Mouse (Mus musculus): ENCODE measurements around the gene Ahnak2. TPM values are rescaled to one million over a fixed set of nuclear protein-coding genes. Genes with fewer than 3 reads are reported as not detected.
"Not testable (repeated sequence)": the region's sequence is repeated elsewhere in the genome, so short reads cannot be mapped to it uniquely, and the experiment has no call there.

Gene Ahnak2
- total RNA-seq, 1 experiment from 2014 or later: 0.45 TPM

DNA sequence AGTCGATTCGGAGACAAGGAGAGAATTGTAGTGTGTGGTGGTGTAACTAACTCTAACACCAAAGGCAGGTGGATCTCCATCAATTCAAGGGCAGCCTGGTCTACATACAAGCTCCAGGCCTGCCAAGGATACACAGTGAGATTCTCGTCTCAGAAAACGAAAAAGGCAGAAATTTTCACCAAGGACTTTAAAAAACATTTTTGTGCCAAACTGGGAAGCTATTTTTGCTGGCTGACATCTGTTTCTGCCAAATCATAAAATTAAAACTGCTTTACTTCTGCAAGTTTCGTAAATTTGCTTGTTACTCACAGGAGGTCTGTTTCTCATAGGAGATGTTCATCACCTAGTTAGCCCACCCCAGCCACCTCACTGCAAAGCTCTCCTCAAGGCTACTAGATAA lies 23.4 kb upstream of the Ahnak2 start:
- no peak for ATAC-seq (replicated peaks in 1 of 2; ENCODE audit: insufficient read depth in 1 of 2, low FRiP score in 2 of 2, low TSS enrichment in 1 of 2, low read depth in 1 of 2, poor library complexity in 2 of 2, severe bottlenecking in 2 of 2)

DNA sequence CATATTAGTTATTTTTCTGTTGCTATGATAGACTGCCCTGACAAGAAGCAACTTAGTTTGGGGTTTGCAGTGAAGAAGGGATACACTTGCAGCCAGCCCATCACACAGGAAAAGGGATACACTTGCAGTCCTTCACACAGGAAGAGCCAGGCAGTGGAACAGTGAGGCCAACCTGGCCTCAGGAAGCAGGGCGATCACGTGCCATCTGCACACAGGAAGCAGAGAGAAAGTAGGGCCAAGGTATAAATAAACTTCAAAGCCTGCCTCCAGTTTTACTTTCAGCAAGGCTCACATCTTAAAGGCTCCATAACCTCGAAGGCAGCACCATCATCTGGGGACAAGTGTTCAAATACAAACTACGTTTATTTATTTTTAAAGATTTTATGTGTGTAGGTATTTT lies 20.8 kb upstream of the Ahnak2 start:
- peak; percentile 43 to 61 for ATAC-seq (replicated peaks in 1 of 2; ENCODE audit: insufficient read depth in 1 of 2, low FRiP score in 2 of 2, low TSS enrichment in 1 of 2, low read depth in 1 of 2, poor library complexity in 2 of 2, severe bottlenecking in 2 of 2)

DNA sequence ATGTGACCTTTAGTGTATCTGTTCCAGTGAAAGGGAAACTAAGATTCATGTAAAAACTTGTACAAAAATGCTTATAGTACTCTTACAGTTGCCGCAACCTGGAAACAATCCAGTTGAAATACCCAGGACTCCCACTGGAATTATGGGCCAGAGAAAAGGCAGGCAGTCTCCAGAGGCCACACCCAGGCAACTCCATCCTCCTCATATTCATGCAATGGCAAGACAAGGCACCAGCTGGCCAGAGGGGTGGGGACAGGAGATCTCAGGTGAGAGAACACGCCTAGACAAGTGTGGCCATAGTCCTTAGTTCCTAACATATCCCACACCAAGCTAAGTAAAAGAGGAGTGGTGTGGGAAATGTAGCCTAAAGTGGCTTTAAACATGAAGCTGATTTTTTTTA lies 20.2 kb upstream of the Ahnak2 start:
- no peak for ATAC-seq (replicated peaks in 1 of 2; ENCODE audit: insufficient read depth in 1 of 2, low FRiP score in 2 of 2, low TSS enrichment in 1 of 2, low read depth in 1 of 2, poor library complexity in 2 of 2, severe bottlenecking in 2 of 2)

DNA sequence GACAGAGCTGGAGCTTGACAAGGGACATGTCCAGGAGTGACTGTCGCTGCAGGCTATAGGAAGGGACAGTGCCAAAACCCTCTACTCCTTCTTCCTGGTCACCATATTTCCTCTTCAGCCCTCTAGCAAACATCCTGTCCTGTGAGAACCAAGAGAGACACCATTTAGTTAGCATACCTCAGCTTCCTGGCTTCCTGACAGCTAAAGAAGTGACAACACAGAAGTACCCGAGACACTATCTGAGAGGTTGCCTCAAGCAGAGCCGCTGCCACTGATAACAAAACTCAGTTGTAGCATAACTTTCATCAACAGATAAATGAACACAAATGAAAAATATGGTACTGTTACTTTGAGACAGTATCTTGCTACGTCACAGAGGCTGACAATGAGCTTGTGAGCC lies 19.5 kb upstream of the Ahnak2 start:
- ATAC-seq (replicated peaks in 1 of 2; ENCODE audit: insufficient read depth in 1 of 2, low FRiP score in 2 of 2, low TSS enrichment in 1 of 2, low read depth in 1 of 2, poor library complexity in 2 of 2, severe bottlenecking in 2 of 2): no peak

DNA sequence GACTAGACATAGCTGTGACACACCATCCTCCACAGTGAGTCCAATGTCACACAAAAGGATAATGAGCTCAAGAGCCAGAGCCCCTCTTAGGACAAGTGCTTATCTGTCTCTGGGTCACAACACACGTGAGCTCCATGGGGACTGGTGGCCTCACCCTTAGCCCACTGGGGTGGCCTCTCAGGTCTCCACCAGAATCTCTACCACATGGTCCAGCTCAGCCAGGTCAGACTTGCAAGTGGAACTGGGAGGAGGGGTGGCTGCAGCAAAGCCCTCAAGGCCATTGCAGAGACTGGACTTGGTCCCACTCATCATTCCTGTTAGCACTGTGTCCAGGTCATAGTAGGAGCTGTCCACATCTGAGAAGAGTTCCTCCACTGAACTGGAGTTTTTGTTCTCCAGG lies 18.8 kb upstream of the Ahnak2 start:
- ATAC-seq (replicated peaks in 1 of 2; ENCODE audit: insufficient read depth in 1 of 2, low FRiP score in 2 of 2, low TSS enrichment in 1 of 2, low read depth in 1 of 2, poor library complexity in 2 of 2, severe bottlenecking in 2 of 2): no peak

DNA sequence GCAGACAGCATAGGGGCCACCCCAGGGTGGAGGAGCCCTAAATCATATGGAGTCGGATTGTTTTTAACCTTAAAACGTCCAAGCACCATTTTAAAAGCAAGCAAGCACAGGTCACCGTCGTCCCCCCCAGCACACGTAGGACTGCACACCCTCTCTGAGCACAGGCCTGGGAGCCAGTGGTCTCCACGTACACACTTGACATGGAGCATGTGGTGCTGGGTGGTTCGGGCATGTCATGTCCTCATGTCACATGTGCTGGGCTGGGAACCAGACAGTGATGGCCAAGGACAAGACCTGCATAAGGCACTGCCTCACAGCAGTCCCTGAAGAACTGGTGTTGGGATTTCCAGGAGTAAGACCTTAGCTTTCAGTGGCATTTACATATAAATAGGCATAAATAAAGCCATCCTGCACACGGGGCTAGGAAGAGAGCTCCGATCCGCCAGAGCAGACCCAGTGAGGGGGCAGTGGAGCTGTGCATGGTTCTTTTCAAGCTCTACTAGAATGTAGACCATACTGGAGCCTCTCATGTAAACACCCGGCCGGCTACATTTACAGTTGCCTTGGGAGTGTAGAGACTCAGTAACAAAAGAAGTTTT lies 18.0 kb upstream of the Ahnak2 start:
- ATAC-seq (replicated peaks in 1 of 2; ENCODE audit: insufficient read depth in 1 of 2, low FRiP score in 2 of 2, low TSS enrichment in 1 of 2, low read depth in 1 of 2, poor library complexity in 2 of 2, severe bottlenecking in 2 of 2): no peak

DNA sequence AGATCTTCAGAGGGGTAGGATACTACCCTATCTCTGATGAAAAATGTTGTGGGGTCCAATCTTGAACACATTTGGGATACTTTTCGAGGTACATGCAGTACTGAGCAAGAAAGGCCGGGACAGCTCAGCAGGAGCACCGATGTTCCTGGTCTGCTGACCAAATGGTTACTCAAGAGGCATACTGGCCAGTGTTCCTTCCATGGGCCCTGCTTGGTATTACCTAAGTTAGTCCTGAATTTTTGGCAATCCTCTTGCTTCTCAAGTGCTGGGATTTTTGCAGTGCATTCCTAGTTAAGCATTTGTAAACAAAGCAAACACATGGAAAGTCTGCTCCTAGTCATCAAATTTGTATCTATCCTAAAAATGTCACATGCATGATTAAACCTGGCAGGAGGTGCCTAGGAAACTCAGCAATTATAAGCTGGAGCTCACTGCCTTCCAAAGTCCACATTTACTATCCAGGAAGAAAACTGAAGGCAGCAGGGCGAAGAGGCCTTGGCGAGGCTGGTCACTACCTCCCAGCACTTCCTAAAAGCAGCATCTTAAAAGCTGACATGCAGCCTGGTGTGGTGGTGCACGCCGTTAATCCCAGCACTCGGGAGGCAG lies 16.7 kb upstream of the Ahnak2 start:
- no peak for ATAC-seq (replicated peaks in 1 of 2; ENCODE audit: insufficient read depth in 1 of 2, low FRiP score in 2 of 2, low TSS enrichment in 1 of 2, low read depth in 1 of 2, poor library complexity in 2 of 2, severe bottlenecking in 2 of 2)

DNA sequence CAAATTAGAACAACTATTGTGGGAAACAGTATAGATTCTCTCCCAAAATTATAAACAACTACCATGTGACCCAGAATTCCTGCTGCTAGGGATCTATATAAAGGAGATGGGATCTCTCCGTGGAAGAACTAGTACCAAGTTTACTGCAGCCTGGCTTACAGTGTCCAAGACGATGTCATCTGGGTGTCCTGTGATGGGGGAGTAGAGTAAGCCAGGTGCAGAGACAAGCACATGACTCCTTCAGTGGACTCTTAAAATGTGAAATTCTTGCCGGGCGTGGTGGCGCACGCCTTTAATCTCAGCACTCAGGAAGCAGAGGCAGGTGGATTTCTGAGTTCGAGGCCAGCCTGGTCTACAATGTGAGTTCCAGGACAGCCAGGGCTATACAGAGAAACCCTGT lies 14.4 kb upstream of the Ahnak2 start:
- ATAC-seq (replicated peaks in 1 of 2; ENCODE audit: insufficient read depth in 1 of 2, low FRiP score in 2 of 2, low TSS enrichment in 1 of 2, low read depth in 1 of 2, poor library complexity in 2 of 2, severe bottlenecking in 2 of 2): not testable (repeated sequence)

DNA sequence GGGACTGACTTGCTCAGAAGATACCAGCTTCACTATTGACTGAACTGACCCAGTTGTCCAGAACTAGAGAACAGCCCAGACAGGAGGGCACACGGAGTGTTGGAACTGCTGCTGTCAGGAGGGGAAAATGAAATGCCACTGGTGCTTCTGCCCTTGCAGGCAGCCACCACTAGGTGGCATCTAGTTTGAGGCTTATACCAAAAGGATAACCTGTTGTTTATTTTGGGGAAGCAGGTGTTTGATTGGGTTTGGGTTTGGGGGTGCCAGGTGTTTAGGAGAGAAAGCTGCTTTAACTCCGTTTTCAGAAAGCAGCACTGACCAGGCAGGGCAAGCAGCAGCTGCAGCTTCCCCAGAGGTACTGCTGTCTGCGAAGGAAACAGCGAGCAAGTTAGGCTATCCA lies 13.8 kb upstream of the Ahnak2 start:
- peak; percentile 49 to 65; a peak in 3 of 4 replicates for ATAC-seq (replicated peaks in 1 of 2; ENCODE audit: insufficient read depth in 1 of 2, low FRiP score in 2 of 2, low TSS enrichment in 1 of 2, low read depth in 1 of 2, poor library complexity in 2 of 2, severe bottlenecking in 2 of 2)

DNA sequence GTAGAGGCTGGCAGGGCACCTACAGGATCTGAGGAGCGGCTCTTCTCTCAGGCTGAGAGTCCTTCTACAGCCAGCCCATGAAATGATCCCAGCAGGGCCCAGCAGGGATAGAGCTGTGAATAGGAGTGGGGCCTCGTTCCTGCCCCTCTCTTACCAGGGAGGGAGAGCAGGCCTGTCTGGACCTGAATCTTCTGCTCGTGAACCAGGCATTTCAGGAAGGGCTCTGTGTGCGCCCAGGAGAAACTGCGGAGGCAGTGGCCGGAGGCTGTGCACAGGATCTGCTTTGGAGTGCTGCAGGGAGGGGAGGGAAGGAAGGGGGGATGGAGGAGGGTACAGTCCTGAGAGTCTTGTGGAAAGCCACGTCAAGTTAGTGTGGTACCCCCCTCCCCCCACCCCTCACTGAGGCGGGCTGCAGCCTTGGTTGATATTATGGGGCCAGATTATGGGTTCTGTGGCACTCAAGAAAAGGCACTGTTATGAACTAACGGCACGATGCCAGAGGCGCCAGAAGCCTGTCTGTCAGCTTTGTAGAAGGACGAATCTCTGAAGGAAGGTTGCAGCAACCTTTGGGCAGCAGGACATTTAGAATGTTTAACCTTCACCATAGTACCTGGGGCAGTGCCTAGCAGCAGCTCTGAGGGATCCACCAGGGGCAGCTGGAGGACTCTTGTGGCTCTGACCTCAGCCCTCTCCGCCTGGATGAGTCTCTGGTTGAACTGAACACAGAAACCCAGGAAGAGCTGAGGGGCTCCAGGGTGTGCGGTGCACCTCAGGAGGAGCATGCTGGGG lies 12.4 kb upstream of the Ahnak2 start:
- no peak for ATAC-seq (replicated peaks in 1 of 2; ENCODE audit: insufficient read depth in 1 of 2, low FRiP score in 2 of 2, low TSS enrichment in 1 of 2, low read depth in 1 of 2, poor library complexity in 2 of 2, severe bottlenecking in 2 of 2)

DNA sequence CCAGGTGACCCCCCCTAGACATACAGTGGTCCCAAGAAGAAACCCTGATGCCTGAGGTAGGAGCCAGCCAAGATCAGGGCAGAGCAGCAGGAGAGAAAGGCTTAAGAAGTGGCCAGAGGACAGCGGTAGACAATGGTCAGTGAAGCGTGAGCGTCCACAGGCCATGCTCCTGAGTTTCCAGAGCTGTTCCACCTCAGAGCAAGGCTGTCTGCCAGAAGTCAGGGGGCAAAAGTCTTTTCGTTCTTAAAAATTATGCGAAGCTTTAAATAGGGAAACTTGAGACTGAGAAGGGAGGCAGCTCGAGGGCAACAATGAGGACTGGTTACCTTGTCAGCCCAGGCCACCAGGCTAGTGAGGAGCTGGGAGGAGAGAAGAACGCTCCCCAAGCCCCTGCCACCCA lies 10.9 kb upstream of the Ahnak2 start:
- ATAC-seq (replicated peaks in 1 of 2; ENCODE audit: insufficient read depth in 1 of 2, low FRiP score in 2 of 2, low TSS enrichment in 1 of 2, low read depth in 1 of 2, poor library complexity in 2 of 2, severe bottlenecking in 2 of 2): no peak

DNA sequence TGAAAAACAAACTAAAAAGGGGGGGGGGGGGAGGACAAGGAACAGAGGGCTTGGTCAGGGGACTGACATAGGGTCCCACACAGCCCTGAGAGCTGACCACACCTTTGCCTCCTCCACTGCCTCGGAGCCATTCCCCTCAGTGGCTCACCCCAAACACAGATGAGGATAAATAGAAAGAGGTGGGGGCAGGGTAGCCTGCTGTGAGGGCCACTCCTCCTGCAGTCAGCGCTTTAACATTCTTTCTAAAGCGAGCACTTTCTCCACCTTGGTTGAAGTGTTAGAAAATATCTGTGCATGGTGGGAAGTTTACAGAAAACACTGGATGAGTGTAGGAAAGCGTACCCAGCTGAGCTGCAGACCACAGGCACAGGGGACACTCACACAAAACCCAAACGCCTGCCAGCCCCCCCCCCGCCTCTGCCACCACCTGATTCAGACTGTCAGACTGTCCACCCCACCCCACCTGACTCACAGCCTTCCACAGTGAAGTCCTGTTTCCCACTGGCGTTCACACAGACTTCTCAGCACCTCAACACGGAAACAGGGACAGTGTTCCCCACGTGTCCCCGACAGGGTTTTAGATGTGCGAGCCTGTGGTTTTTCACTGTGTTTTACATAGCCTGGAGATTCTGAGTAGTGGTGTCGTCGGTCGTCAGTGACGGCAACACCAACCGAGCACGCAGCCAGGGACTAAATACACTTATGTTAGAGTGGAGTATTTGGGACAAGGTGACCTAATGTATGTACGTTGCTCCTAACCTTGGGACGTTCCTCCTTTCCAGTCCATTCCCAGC lies 7.8 kb upstream of the Ahnak2 start:
- ATAC-seq (replicated peaks in 1 of 2; ENCODE audit: insufficient read depth in 1 of 2, low FRiP score in 2 of 2, low TSS enrichment in 1 of 2, low read depth in 1 of 2, poor library complexity in 2 of 2, severe bottlenecking in 2 of 2): no peak

DNA sequence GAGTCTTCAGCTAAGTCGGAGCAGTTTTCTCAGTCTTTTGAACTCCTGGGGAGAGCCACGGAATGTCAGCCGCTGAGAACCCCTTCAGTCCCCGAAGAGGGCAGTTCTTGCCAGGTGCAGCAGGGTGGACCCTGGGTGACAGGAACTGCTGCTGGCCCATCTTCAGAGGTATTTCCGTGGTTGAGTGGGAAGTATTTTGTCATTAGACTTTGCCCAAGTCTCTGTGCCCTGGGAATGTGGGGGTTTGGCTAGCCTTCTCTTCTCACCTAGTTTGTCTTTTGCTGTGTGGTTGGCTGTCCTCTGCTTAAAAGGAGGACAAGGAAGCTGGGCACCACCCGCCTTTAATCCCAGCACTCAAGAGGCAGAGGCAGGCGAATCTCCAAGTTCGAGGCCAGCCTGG lies 7.2 kb upstream of the Ahnak2 start:
- ATAC-seq (replicated peaks in 1 of 2; ENCODE audit: insufficient read depth in 1 of 2, low FRiP score in 2 of 2, low TSS enrichment in 1 of 2, low read depth in 1 of 2, poor library complexity in 2 of 2, severe bottlenecking in 2 of 2): no peak

DNA sequence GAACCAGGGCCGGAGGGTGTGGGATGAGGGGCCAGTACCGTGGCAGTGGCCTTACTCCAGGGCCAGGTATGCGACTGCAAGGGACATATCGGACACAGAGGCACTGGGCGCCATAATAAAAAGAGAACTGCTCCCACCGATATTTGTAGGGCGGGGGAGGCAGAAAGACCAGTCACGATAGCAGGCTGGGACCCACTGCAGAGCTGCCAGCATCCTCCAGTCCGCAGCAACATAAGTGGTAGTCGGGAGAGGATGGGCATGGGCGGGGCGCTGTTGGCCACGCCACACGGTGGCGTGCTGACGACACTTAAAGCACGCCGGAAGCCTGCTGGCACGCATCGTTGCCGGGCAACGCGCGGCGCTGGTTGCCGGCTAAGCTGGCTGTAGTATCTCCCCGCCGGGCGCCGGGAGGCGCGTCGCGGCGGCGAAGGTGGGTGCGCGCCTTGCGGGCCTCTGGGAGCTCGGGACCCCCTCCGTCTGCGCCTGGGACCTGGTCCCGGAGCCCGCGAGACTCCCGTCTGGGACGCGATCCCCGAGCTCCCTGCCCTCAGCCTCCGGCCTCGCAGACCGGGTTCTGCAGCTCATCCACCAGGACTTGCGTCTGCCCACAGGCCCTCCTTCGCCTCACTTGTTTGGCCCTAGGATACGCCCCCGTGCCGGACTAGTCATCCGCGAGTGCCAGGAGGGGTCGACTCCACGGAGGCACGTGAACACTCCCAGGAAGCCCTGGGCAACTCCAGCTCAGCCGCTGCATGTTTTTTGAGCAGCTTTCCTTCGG lies 6.3 kb upstream of the Ahnak2 start, which contains the start of gene Clba1:
Clba1 (plus strand) TSS at position 351 of the 778 bp plus-strand sequence.
- peak; percentile 90 to 91 for ATAC-seq (replicated peaks in 1 of 2; ENCODE audit: insufficient read depth in 1 of 2, low FRiP score in 2 of 2, low TSS enrichment in 1 of 2, low read depth in 1 of 2, poor library complexity in 2 of 2, severe bottlenecking in 2 of 2)

DNA sequence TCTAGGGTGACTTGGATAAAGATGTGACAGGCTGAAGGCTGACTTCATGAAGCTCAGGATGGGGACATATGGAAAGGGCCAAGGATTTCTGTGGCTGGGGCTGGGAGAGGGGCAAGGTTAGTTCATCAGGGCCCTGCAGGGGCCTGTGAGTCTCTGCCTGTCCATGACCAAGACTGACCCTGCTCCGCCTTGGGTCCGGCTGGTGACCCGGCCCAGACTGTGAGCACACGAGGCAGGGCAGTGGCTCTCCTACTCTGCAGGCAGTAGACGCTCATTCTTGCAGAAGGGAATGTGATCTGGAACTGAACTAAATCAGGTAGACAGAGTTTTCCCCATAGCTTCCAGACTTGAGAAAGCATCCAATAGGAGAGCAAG lies 5.7 kb upstream of the Ahnak2 start:
- no peak for ATAC-seq (replicated peaks in 1 of 2; ENCODE audit: insufficient read depth in 1 of 2, low FRiP score in 2 of 2, low TSS enrichment in 1 of 2, low read depth in 1 of 2, poor library complexity in 2 of 2, severe bottlenecking in 2 of 2)

DNA sequence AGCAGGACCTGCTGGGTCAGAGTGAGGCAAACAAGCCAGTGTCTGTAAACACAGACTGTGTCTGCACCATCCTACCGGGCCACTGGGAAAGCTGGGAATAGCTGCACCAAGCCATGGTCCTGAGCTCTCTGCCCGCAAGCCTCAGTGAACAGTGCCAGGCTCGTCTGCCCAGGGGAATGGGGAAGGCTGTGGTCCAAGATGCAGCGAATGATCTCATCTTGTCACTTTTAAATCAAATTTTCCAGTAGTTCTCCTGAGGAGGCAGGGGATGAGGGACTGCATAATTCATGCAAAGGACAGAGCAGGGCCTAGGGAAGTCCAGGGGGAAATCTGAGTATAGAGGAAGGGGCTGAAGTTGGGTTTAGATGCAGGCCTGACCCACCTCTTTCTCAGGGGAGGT lies 5.3 kb upstream of the Ahnak2 start:
- ATAC-seq (replicated peaks in 1 of 2; ENCODE audit: insufficient read depth in 1 of 2, low FRiP score in 2 of 2, low TSS enrichment in 1 of 2, low read depth in 1 of 2, poor library complexity in 2 of 2, severe bottlenecking in 2 of 2): no peak

DNA sequence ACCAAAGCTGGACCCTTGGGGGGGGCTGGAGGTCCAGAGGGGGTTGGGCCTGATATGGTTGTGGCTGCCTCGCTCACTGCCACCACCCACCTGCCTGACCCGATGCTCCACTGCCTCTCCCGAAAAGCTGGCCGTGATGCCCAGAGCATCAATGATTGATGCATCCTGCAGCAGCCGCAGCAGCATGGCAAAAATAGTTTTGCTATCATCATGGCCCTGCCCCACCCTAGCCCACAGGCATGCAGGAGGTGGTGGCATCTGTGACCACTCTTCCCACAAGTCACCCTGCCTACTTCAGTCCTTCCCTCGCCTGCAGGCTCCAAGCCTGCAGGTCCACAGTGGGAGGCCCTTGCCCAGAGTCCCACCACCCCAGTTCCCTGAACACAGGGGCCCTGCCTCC lies 3.6 kb upstream of the Ahnak2 start:
- ATAC-seq (replicated peaks in 1 of 2; ENCODE audit: insufficient read depth in 1 of 2, low FRiP score in 2 of 2, low TSS enrichment in 1 of 2, low read depth in 1 of 2, poor library complexity in 2 of 2, severe bottlenecking in 2 of 2): no peak
